Mouse (Mus musculus) ES-CJ7 (cell line): ENCODE results near the gene Ubqln1.

ENCODE experiments used
- DNase-seq: peaks from one replicate; pipeline ENCODE4 v3.0.0; 2011; ENCODE audit warnings: low read depth, low spot score

Gene Ubqln1

DNA sequence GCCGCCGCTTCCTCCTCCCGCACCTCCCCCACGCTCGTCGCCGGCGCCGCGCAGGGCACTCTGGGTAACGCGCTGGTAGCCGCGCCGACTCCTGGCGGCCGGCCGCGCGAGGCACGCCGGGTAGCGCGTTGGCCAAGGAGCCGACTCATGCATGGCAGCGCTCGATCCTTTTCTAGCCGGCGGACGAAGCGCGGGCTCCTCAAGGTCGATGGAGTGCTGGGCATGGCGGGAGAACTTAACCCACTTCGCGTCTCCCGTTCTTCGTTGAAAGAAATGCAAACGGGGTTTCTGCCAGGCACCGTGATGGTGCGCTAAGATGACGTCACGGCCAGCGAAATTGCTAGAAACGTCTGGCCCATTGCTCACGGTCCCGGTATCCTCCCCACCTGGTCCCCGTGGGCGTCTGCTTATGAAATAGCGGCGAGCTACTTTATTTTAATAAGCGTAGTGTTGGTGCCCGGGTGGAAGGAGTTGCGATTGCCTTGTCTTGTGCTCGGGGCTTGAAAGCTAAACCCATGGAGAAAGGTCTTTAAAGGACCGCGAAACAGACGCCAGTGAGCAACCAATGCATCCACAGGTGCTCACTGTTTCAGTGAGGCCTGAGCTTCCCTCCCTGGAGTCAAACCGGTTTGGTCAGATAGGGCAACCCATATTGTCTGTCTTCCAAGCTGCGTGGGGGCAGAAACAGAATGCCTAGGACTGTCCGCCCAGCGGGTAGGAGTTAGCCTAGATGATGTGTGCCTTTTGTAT is at the start of gene Ubqln1:
TSS of gene Ubqln1 (minus strand) at position 62 of the 750 bp plus-strand sequence.
- DNase-seq, result peak; percentile 71

GRCm38 (mm10) chr13:58263546-58263945 is 48.1 kb upstream of the Ubqln1 start:
- no peak for DNase-seq

DNA sequence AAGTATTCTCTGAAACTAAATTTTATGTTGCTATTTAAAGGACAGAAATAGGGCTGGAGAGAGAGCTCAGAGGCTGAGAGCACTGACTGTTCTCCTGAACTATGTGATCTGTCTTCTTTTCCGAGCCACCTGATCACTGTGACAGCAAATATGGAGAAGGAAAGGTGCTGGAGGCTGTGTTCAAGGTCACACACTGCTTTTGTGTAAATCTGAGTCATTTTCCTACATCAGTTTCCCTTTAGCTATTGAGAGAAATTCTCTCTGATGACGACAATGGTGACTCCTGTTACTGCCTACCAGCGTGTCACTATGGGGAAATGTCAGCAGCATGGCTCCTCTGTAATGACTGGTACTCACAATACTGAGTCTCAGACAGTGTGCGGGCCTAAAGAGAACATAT is 46.2 kb upstream of the Ubqln1 start:
- no peak for DNase-seq

DNA sequence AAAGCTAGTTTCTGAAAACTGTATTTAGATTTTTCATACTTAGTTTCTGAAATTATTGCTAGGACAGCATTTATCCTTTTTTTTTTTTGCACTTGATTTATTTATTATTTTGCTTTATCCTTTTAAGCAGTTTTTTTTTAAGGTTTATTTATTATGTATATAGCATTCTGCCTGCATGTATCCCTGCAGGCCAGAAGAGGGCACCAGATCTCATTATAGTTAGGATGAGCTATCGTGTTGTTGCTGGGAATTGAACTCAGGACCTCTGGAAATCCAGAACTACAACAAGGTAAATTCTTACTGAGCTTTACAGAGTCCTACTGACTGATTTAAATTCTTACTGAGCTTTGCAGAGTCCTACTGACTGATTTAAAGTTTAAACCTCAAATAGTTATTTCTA is 37.8 kb upstream of the Ubqln1 start:
- DNase-seq, result peak; percentile 25

GRCm38 (mm10) chr13:58248957-58249356 is 33.5 kb upstream of the Ubqln1 start:
- DNase-seq, result no peak

DNA sequence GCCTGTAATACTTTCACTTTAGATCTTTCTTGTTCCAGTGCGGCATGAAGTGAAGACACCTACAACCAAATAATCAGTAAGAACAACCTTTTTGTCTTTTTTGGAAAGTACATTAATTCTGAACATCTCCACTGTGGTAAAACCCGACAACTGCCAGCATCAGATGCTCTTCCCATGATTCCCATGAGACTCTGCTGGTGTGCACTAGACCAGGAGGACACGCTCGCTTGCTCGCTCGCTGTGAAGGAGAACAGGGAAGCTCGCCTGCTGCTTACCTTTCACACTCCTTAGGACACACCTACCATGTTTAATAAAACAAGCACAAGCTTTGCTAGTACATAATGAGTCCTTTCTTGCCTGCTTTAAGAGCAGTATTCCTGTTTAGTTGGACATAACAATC is 21.1 kb upstream of the Ubqln1 start:
- DNase-seq, result no peak

DNA sequence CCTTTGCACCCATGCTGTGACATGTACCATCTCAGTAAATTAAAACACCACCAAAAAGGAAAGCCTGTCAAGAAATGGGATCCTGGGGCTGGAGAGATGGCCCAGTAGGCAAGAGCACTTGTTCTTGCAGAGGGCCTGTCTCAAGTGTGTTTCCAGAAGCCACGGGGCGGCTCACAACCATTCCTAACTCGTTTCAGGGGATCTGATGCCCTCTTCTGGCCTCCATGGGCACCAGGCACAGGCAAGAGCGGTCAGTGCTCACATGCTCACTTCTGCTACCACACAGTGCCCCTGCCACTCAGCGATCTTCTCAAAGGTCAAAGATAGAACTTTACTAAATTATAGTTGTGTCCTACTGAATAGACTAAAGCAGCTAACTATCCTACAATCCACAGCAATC is 17.2 kb upstream of the Ubqln1 start:
- DNase-seq, result peak; percentile 38

DNA sequence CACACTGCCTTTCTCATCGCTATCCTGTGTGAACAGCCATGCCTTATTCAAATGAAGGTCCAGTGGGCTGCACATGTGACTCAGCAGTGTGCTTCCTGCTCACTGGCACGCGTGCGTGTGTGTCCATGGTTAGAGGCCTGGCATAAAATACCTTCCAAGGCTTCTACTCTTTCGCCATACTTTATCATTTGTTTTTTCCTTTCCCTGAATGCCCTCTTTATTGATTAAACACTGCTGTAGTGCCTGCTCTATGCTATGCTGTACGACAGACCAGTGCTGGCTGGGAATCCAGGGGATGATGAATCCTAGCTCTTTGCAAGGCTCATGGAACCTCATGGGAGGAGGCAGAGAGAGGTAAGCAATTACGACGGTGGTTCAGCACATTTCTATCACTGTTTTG is 16.6 kb upstream of the Ubqln1 start:
- DNase-seq, result no peak

DNA sequence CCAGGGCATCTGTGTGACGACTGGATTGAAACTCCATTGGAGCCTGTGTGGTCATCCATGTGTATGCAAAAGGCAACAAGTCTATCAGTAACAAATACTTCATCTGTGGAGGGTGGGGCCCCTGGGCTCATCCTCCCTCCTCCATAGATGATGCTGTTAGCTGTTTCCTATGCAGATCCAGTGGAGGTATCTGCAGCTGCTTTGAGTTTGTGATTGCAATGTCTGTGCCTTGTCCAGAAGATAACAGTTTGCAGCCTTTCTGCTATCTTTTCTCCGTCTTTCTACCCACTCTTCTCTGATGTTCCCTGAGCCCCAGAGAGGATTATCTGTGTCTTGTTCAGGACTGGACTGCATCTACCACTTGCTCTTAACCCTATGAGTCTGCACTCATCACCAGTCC is 13.2 kb upstream of the Ubqln1 start:
- no peak for DNase-seq

GRCm38 (mm10) chr13:58225694-58226093 is 10.2 kb upstream of the Ubqln1 start:
- no peak for DNase-seq

- DNase-seq, result no peak
Measured at GRCm38 (mm10) chr13:58220206-58220605, 4.8 kb upstream of the Ubqln1 start.

- DNase-seq, result no peak
Measured at GRCm38 (mm10) chr13:58217536-58217935, 2.1 kb upstream of the Ubqln1 start.

DNA sequence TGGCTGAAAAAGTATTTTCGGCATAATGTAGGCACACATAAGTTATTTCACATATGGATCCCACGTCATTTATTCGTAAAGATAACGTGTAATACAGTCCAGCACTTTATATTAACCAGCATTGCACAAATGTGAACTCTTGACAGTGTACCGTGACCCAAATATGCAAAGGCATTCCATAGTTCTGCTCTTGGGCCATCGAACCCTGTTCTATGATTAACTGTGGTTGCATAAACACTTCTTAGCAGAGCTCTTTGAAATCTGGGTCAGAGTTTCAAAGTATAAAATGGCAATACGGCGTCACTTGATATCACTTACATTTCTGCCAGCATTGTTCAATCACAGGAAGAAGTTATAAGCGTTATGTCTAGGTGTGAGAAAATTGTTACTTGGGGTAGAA is 942 bp upstream of the Ubqln1 start:
- no peak for DNase-seq

DNA sequence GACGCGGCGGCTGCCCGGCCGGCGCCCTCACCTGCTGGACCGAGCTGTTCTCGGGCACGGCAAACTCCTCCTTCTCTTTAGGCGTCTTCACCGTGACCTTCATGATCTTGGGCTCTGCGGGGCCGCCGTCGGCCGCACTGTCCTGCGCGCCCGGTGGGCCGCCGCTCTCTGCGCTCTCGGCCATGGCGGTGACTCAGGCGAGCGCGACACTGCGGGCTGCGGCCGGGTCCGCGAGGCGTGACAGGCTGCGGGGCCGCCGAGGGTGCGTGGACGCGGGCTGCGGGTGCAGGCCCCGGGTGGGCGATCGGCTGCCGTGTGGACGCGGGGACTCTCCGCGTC is 231 bp downstream of the Ubqln1 start:
- no peak for DNase-seq

DNA sequence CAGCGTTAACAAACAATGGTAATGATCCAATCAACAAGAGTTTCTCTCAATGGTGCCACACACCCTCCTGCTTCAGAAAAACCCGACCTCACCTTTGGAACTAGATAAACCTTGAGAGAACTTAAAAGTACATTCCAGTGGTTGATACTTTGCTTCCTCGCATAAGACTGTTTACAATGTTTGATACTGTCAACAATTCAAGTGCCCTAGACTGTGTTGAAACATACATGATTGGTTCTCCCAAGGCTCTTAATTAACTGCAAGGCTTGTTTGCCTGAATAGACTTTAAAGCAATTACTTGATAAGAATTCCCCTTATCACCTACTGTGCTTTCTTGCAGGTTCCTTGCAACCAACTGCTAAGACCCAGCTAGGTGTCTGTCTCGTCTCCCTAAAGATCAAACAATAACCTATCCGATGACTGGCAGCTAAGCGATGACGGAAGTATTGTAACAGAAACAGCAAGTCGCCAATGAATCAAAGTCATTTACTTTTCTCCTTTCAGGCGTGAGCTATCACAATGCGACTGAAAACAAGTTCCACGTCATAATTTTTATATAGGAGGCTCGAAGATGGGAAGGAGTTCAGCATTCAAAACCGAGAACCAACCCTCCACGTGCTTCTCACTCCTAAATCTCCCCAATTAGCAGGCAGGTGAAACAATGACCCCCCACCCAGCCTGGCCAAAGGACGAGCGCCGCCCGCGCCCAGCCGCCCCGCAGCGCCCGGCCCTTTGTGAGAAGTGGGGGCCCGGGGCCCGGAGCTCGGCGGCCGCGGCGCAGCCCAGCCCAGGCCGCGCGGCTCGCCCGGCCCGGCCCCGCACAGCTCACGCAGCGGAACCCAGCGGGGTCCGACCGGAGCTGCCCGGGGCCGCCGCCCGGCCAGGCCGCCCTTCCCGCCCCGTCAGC is 854 bp downstream of the Ubqln1 start:
- DNase-seq, result peak; percentile 25

GRCm38 (mm10) chr13:58213801-58214200 is 1.7 kb downstream of the Ubqln1 start:
- DNase-seq, result no peak

DNA sequence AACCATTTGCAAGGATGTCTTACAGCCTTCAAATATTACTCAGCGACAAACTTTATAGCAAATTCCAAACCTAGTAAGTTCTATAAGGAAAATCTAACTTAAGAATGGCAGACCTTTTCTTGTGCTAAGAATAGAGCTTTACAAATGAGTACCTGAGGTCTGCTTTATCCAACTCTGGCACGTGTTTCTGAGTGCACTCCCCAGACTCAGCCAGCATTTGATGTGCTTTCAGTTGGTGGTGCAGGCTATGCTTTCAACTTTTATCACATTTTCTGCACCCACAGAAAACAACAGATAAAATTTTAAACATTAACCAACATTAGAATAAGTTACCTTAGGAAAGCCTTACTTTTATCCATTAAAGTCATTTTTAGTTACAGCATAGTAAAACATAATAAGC is 2.9 kb downstream of the Ubqln1 start:
- DNase-seq, result no peak

DNA sequence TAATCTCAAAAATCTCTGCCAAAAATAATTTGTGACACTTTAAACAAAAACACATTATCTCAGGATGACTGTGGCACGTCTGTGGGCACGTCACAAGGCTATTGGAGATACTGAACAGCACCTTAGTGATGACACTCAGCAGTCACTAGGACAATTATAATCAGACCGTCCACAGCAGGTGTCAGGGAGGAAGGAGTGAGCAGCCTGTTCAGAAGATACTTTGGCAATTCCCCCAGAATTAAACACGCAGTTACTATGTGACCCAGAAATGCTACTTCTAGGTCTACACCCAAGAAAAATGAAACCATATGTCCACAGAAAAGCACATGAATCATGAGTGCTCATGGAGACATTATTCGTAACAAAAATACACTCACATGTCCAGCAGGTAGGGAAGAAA is 5.0 kb downstream of the Ubqln1 start:
- no peak for DNase-seq

DNA sequence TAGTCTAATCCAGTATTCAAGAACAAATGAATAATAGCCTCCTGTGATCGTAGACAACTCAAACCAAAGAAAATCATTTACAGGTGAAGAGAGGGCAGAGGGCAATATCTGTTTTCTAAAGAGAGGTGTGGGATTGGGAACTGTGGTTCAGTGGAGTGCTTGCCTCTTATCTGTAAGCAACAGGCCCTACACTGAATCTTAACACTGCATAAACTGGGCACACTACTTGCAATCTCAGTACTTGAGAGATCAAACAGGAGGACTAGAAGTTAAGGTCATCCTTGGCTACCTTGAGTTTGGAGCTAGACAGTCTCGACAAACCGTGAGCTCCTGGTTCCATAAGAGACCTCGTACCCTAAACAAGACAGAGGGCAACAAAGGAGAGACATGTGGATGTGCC is 9.4 kb downstream of the Ubqln1 start:
- DNase-seq, result no peak

- DNase-seq, result no peak
Measured at GRCm38 (mm10) chr13:58204986-58205385, 10.5 kb downstream of the Ubqln1 start.

- DNase-seq, result no peak
Measured at GRCm38 (mm10) chr13:58204202-58204601, 11.3 kb downstream of the Ubqln1 start.

- no peak for DNase-seq
Measured at GRCm38 (mm10) chr13:58202903-58203302, 12.6 kb downstream of the Ubqln1 start.

DNA sequence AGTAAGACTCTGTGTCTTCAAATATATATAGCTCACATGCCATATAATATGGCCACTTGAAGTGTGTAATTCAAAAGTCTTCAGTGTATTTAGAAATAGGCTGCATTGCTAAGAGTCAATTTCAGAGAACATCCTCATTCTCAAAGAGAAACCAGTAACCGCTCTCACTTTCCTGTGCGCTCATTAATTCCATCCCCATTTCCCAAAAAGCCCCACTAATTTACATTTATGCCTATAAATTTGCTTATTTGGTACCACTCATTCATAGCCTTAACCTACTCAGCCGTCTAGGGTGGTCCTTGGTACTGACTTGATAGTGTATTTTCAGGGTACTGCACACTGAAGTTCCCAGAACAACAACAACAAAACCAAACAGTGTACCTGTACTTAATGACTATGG is 13.5 kb downstream of the Ubqln1 start:
- DNase-seq, result no peak
